Mouse (Mus musculus): Measurements from ENCODE around the gene Ugt1a2. TPM values are rescaled to one million over a fixed set of nuclear protein-coding genes. Genes with fewer than 3 reads are reported as not detected.

Gene Ugt1a2
- total and polyA plus RNA-seq, 2 experiments: 0.57 to 10.4 TPM

- 70% methylated on average over 4 of the region's 4 CpGs for WGBS
- no peak overlapping the region for H3K27ac ChIP-seq (replicated peaks; ENCODE audit: insufficient read depth, low read depth, low read length)
- no peak overlapping the region for H3K9ac ChIP-seq (ENCODE audit: low read depth, low read length)
- H3K4me1 ChIP-seq (ENCODE audit: control insufficient read depth, insufficient read depth, low read length): peaks cover 11% of the 10 kb centered on the region
- H3K4me3 ChIP-seq (ENCODE audit: insufficient read depth, low read depth, low read length): no peak overlapping the region
- H3K27me3 ChIP-seq (ENCODE audit: control insufficient read depth, insufficient read depth, low read length): no peaks in the 10 kb centered on the region
- no peaks in the 10 kb centered on the region for H3K79me2 ChIP-seq (ENCODE audit: control insufficient read depth, insufficient read depth, low read length)
- TF ChIP-seq POLR2A (IDR thresholded peaks at IDR 0.05; ENCODE audit: extremely low read depth, insufficient read depth, low read length): no peak
- TF ChIP-seq CTCF (IDR thresholded peaks at IDR 0.05; ENCODE audit: low read depth, low read length): no peak
- no peaks in the 10 kb centered on the region for H3K36me3 ChIP-seq (ENCODE audit: control insufficient read depth, insufficient read depth, low read length)
- no peak for DNase-seq (ENCODE audit: extremely low read depth, low read depth, low spot score)
Measured at GRCm38 (mm10) chr1:88248658-88249057, 48.3 kb downstream of the Ugt1a2 start.

- TF ChIP-seq CTCF (IDR thresholded peaks at IDR 0.05; ENCODE audit: low read depth, low read length) (no peak), POLR2A (IDR thresholded peaks at IDR 0.05; ENCODE audit: extremely low read depth, insufficient read depth, low read length) (no peak)
- Histone ChIP-seq H3K36me3 (ENCODE audit: control insufficient read depth, insufficient read depth, low read length) (no peaks in the 10 kb centered on the region), H3K27me3 (ENCODE audit: control insufficient read depth, insufficient read depth, low read length) (no peaks in the 10 kb centered on the region), H3K4me1 (ENCODE audit: control insufficient read depth, insufficient read depth, low read length) (peaks cover 11% of the 10 kb centered on the region), H3K9ac (ENCODE audit: low read depth, low read length) (no peak overlapping the region), H3K4me3 (ENCODE audit: insufficient read depth, low read depth, low read length) (no peak overlapping the region), H3K27ac (replicated peaks; ENCODE audit: insufficient read depth, low read depth, low read length) (no peak overlapping the region), H3K79me2 (ENCODE audit: control insufficient read depth, insufficient read depth, low read length) (no peaks in the 10 kb centered on the region)
- WGBS: 81% methylated on average over 7 of the region's 7 CpGs
- DNase-seq (ENCODE audit: extremely low read depth, low read depth, low spot score): no peak
Measured at GRCm38 (mm10) chr1:88249596-88249995, 49.2 kb downstream of the Ugt1a2 start.

DNA sequence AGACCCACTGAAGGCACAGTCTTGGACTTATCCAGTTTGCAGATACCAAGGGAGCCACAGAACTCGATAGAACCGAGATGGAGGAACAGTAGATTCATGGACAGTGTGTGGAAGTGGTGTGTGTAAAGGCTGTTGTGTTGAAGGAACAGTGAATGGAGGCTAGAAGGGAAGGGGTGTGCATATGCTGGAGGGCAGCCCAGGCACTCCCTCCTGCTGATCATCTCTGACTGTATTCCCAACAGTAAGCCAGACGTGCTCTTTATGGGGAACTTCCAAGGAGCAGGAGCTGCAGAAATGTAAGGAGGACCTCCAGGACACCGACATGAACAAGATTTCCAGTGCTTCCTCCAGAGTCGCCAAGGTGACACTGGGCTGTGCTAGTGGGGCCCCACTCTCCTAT, 49.6 kb downstream of the Ugt1a2 start:
- H3K36me3 ChIP-seq (ENCODE audit: control insufficient read depth, insufficient read depth, low read length): no peaks in the 10 kb centered on the region
- H3K4me3 ChIP-seq (ENCODE audit: insufficient read depth, low read depth, low read length): no peak overlapping the region
- no peaks in the 10 kb centered on the region for H3K79me2 ChIP-seq (ENCODE audit: control insufficient read depth, insufficient read depth, low read length)
- TF ChIP-seq POLR2A (IDR thresholded peaks at IDR 0.05; ENCODE audit: extremely low read depth, insufficient read depth, low read length): no peak
- TF ChIP-seq CTCF (IDR thresholded peaks at IDR 0.05; ENCODE audit: low read depth, low read length): no peak
- peaks cover 11% of the 10 kb centered on the region for H3K4me1 ChIP-seq (ENCODE audit: control insufficient read depth, insufficient read depth, low read length)
- 85% methylated on average over 5 of the region's 5 CpGs for WGBS
- H3K27ac ChIP-seq (replicated peaks; ENCODE audit: insufficient read depth, low read depth, low read length): no peak overlapping the region
- H3K27me3 ChIP-seq (ENCODE audit: control insufficient read depth, insufficient read depth, low read length): no peaks in the 10 kb centered on the region
- no peak overlapping the region for H3K9ac ChIP-seq (ENCODE audit: low read depth, low read length)
- DNase-seq (ENCODE audit: extremely low read depth, low read depth, low spot score): no peak

GRCm38 (mm10) chr1:88253106-88253505, 52.7 kb downstream of the Ugt1a2 start:
- H3K79me2 ChIP-seq (ENCODE audit: control insufficient read depth, insufficient read depth, low read length): no peaks in the 10 kb centered on the region
- peak; percentile 62 for DNase-seq (ENCODE audit: extremely low read depth, low read depth, low spot score)
- no peak for TF ChIP-seq CTCF (IDR thresholded peaks at IDR 0.05; ENCODE audit: low read depth, low read length)
- no peak for TF ChIP-seq POLR2A (IDR thresholded peaks at IDR 0.05; ENCODE audit: extremely low read depth, insufficient read depth, low read length)
- WGBS: 44% methylated on average over 8 of the region's 8 CpGs
- no peaks in the 10 kb centered on the region for H3K36me3 ChIP-seq (ENCODE audit: control insufficient read depth, insufficient read depth, low read length)
- H3K4me3 ChIP-seq (ENCODE audit: insufficient read depth, low read depth, low read length): no peak overlapping the region
- H3K27me3 ChIP-seq (ENCODE audit: control insufficient read depth, insufficient read depth, low read length): no peaks in the 10 kb centered on the region
- no peak overlapping the region for H3K9ac ChIP-seq (ENCODE audit: low read depth, low read length)
- H3K4me1 ChIP-seq (ENCODE audit: control insufficient read depth, insufficient read depth, low read length): peaks cover 11% of the 10 kb centered on the region
- peak overlapping the region; percentile 0 for H3K27ac ChIP-seq (replicated peaks; ENCODE audit: insufficient read depth, low read depth, low read length)

DNA sequence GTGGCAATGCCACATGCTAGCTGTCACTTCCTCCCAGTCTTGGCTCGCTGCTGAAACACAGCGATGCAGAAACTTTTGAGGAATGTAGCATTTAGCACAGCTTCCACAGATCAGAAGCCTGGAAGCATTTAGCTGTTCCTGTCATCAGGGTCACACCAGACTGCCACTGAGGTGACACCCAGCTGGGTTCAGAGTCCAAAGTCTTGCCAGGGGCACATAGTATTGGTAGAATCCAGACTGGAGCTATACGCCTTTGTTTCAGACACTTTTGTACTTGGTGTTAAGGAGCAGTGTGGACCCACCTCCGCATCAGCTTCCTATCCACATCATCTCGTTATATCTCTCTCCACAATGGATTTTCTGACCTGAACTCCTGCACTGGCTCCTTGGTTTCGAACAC, 53.1 kb downstream of the Ugt1a2 start:
- no peaks in the 10 kb centered on the region for H3K79me2 ChIP-seq (ENCODE audit: control insufficient read depth, insufficient read depth, low read length)
- no peak overlapping the region for H3K9ac ChIP-seq (ENCODE audit: low read depth, low read length)
- H3K27ac ChIP-seq (replicated peaks; ENCODE audit: insufficient read depth, low read depth, low read length): peak overlapping the region; percentile 2; the same call in 1 of the 2 replicates
- no peaks in the 10 kb centered on the region for H3K36me3 ChIP-seq (ENCODE audit: control insufficient read depth, insufficient read depth, low read length)
- no peak overlapping the region for H3K4me3 ChIP-seq (ENCODE audit: insufficient read depth, low read depth, low read length)
- peaks cover 11% of the 10 kb centered on the region for H3K4me1 ChIP-seq (ENCODE audit: control insufficient read depth, insufficient read depth, low read length)
- H3K27me3 ChIP-seq (ENCODE audit: control insufficient read depth, insufficient read depth, low read length): no peaks in the 10 kb centered on the region
- TF ChIP-seq CTCF (IDR thresholded peaks at IDR 0.05; ENCODE audit: low read depth, low read length): no peak
- no peak for TF ChIP-seq POLR2A (IDR thresholded peaks at IDR 0.05; ENCODE audit: extremely low read depth, insufficient read depth, low read length)
- DNase-seq (ENCODE audit: extremely low read depth, low read depth, low spot score): peak; percentile 98
- WGBS: 44% methylated on average over 6 of the region's 6 CpGs

DNA sequence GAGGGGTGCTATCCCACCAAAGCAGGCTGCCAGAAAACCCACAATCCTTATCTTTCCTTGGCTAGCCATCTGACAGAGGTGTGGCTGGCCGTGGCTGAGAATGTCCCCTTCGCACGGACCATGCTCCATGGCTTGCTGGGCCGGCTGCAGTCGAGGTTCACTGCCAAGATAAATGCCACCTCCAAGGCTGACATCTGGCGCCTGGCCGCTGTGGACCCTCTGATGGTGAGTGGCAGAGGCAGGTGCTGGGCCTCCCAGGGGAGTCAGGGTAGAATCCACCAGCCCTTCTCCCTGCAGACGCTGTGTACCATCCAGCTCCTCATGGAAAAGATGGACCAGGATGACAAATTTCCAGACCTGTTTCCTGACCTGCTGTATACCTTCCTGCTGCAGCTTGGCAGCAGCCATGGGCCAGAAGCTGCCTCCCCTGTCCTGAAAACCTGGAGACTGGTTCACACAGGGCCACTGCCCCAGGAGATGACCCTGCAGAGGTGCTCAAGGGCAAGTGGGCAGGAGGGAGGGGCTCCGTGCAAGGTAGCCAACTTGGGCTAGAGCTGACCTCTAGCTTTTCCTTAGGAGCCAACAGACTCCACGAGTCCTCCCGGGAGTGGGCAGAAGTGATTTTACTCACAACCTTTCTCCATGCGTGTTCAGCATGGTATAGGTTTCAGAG, 54.5 kb downstream of the Ugt1a2 start:
- H3K4me3 ChIP-seq (ENCODE audit: insufficient read depth, low read depth, low read length): no peak overlapping the region
- DNase-seq (ENCODE audit: extremely low read depth, low read depth, low spot score): no peak
- H3K79me2 ChIP-seq (ENCODE audit: control insufficient read depth, insufficient read depth, low read length): no peaks in the 10 kb centered on the region
- no peak for TF ChIP-seq CTCF (IDR thresholded peaks at IDR 0.05; ENCODE audit: low read depth, low read length)
- TF ChIP-seq POLR2A (IDR thresholded peaks at IDR 0.05; ENCODE audit: extremely low read depth, insufficient read depth, low read length): no peak
- H3K27ac ChIP-seq (replicated peaks; ENCODE audit: insufficient read depth, low read depth, low read length): no peak overlapping the region
- 87% methylated on average over 12 of the region's 12 CpGs for WGBS
- H3K4me1 ChIP-seq (ENCODE audit: control insufficient read depth, insufficient read depth, low read length): peaks cover 21% of the 10 kb centered on the region
- H3K27me3 ChIP-seq (ENCODE audit: control insufficient read depth, insufficient read depth, low read length): no peaks in the 10 kb centered on the region
- H3K9ac ChIP-seq (ENCODE audit: low read depth, low read length): no peak overlapping the region
- no peaks in the 10 kb centered on the region for H3K36me3 ChIP-seq (ENCODE audit: control insufficient read depth, insufficient read depth, low read length)

Data from liver, adult 2 months (tissue).